Mouse (Mus musculus) brain, embryonic 14.5 days (tissue): ENCODE data around the gene Dennd1a.

Source experiments
- CTCF ChIP-seq: fragments of 200-500 bp; IDR thresholded peaks from 2 replicates; pipeline ENCODE4 v1.5.1; 2012; ENCODE audit warnings: inconsistent platforms, mild to moderate bottlenecking, moderate library complexity, borderline replicate concordance; ENCODE audit not compliant: insufficient read depth, insufficient read length; ENCODE audit errors: extremely low read depth
- POLR2A ChIP-seq: fragments of 200-500 bp; IDR thresholded peaks from 2 replicates; pipeline ENCODE4 v1.6.1; 2012; ENCODE audit warnings: mild to moderate bottlenecking, inconsistent platforms, borderline replicate concordance; ENCODE audit not compliant: poor library complexity, insufficient read depth, insufficient read length, severe bottlenecking; ENCODE audit errors: extremely low read depth

DNA sequence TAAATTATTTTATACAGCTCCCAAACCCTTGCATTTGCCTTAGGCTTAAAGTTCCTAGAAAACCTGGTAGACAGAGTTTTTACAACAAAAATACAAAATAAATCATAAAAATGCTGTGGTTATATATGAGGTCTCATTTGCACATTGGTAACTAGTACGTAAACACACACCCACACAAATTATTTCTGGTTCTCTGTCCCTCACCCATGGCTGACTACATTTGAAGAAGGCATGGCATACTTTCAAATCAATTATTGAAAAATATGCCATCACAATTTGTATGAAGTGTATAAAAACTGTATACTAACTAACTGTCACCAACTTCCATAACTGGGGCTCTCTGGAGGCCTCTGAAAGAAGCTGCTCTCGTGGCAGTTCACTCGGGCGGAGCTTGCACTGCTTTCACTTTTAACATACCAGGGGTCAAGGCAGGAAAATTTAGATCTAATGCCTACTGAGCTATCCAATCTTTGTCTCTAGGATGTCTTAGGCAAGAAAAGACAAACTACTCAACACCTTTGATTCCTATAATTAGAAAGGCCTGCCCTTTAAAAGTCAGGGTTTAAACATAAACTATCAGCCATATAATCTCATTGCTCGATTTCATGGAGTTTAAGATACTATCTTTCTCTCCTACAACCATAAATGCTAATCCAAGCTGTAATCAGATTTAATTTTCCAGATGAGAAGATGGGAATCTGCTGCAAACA lies 122.7 kb downstream of the Dennd1a start:
- no peak for TF ChIP-seq CTCF
- TF ChIP-seq POLR2A: no peak
